34 mouse cellular contexts compared by ENCODE assay signal in the genomic region with DNA sequence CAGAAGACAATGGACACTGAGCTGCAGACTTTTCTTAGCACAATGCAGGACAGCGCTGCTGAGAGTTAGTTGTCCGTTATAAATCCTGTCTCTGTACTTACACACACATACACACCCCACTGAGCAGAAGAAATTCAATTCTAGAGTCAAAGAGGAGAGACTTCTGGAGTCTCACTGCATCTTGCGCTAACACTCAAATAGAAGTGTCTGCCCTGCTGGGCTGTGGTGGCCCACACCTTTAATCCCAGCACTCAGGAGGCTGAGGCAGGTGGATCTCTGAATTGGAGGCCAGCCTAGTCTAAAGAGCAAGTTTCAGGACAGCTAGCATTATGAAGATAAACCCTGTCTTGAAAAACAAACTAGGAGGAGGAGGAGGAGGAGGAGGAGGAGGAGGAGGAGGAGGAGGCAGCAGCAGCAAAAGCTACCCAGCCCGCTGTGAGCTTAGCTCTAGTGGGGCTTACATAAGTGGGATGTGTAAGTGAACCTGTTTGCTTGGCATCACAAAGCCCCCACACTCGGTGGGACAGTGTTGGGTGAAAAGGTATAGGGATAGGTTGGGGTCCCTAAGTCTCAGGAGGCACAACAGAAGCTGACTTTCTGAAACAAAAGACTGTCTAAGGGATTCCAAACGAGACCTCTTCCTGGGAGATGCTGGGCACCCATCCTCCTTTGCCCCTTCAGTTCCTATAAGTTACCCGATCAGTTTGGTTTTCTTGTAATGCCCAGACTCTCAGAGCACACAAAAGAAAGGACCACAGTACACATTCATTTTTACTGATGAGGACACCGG. TPM values are rescaled to one million over a fixed set of nuclear protein-coding genes. Genes with fewer than 3 reads are reported as not detected.
DNase-seq lines count a peak whose midpoint lies in the region; ATAC-seq and TF ChIP-seq lines count a peak whose summit lies in the region.
"Had no signal": no experiment of that assay in that cellular context is flagged by ENCODE, and none has a peak within 500 bp of the region (broad histone marks: within the 10 kb centered on the region; RNA-seq: fewer than 3 reads in every experiment).

No protein-coding gene starts in this region.

- H3K4me3 ChIP-seq in forebrain, embryonic 11.5 days (ENCODE audit: low read depth, low read length): no peak overlapping the region
- H3K4me3 ChIP-seq in forebrain, embryonic 16.5 days (replicated peaks; ENCODE audit: low read length): no peak overlapping the region
- no peak overlapping the region for H3K4me3 ChIP-seq in midbrain, embryonic 13.5 days (replicated peaks)
- H3K4me3 ChIP-seq in midbrain, postnatal 0 days (ENCODE audit: low read depth, low read length): no peak overlapping the region
- no peak overlapping the region for H3K4me3 ChIP-seq in forebrain, embryonic 13.5 days
- H3K4me3 ChIP-seq: embryonic facial prominence, embryonic 10.5 days; embryonic facial prominence, embryonic 13.5 days; erythroblast, embryonic 14.5 days; gastrocnemius, adult 2 months; hindbrain, embryonic 12.5 days; hindbrain, embryonic 15.5 days had no signal

- no peak for TF ChIP-seq CTCF in midbrain, postnatal 0 days (IDR thresholded peaks at IDR 0.05)

- H3K27me3 ChIP-seq in forebrain, embryonic 11.5 days (ENCODE audit: control insufficient read depth, insufficient read depth, low read length): peaks cover 16% of the 10 kb centered on the region
- H3K27me3 ChIP-seq in forebrain, embryonic 16.5 days (replicated peaks; ENCODE audit: control insufficient read depth, insufficient read depth, low read length): peaks cover 10% of the 10 kb centered on the region
- H3K27me3 ChIP-seq in midbrain, embryonic 13.5 days: peaks cover 95% of the 10 kb centered on the region
- peaks cover 80% of the 10 kb centered on the region for H3K27me3 ChIP-seq in midbrain, postnatal 0 days (ENCODE audit: insufficient read depth, low read length)
- peaks cover 25% of the 10 kb centered on the region for H3K27me3 ChIP-seq in forebrain, embryonic 13.5 days

- H3K9me3 ChIP-seq in forebrain, embryonic 11.5 days (ENCODE audit: control insufficient read depth, low read length): no peaks in the 10 kb centered on the region
- no peaks in the 10 kb centered on the region for H3K9me3 ChIP-seq in forebrain, embryonic 16.5 days (ENCODE audit: control insufficient read depth, low read length)
- no peaks in the 10 kb centered on the region for H3K9me3 ChIP-seq in midbrain, embryonic 13.5 days
- H3K9me3 ChIP-seq in midbrain, postnatal 0 days (ENCODE audit: low read length): no peaks in the 10 kb centered on the region
- no peaks in the 10 kb centered on the region for H3K9me3 ChIP-seq in forebrain, embryonic 13.5 days (replicated peaks)
- H3K9me3 ChIP-seq: embryonic facial prominence, embryonic 13.5 days; hindbrain, embryonic 15.5 days had no signal

- peaks cover 42% of the 10 kb centered on the region; the same call in 1 of the 2 replicates for H3K4me1 ChIP-seq in forebrain, embryonic 11.5 days (replicated peaks; ENCODE audit: control insufficient read depth, insufficient read depth, low read length)
- H3K4me1 ChIP-seq in forebrain, embryonic 16.5 days (replicated peaks; ENCODE audit: control insufficient read depth, insufficient read depth, low read length): peaks cover 56% of the 10 kb centered on the region
- peaks cover 59% of the 10 kb centered on the region for H3K4me1 ChIP-seq in midbrain, embryonic 13.5 days (replicated peaks)
- no peaks in the 10 kb centered on the region for H3K4me1 ChIP-seq in midbrain, postnatal 0 days (ENCODE audit: insufficient read depth, low read length)
- peaks cover 88% of the 10 kb centered on the region for H3K4me1 ChIP-seq in forebrain, embryonic 13.5 days

- no peak for ATAC-seq in forebrain, embryonic 11.5 days (replicated peaks; ENCODE audit: low FRiP score)
- ATAC-seq in forebrain, embryonic 16.5 days: no peak
- ATAC-seq in midbrain, embryonic 13.5 days: no peak
- ATAC-seq in midbrain, postnatal 0 days (ENCODE audit: low FRiP score): no peak
- ATAC-seq in forebrain, embryonic 13.5 days: no peak
- ATAC-seq: activated CD4-positive, CD25-positive, alpha-beta regulatory T cell, adult 4 months; CD4-positive, CD25-positive, alpha-beta regulatory T cell, adult 4 months; intestine, postnatal 0 days had no signal

- WGBS in forebrain, embryonic 11.5 days: 14% methylated on average over 8 of the region's 8 CpGs
- 26% methylated on average over 8 of the region's 8 CpGs for WGBS in forebrain, embryonic 16.5 days
- 17% methylated on average over 8 of the region's 8 CpGs for WGBS in midbrain, embryonic 13.5 days
- WGBS in midbrain, postnatal 0 days: 32% methylated on average over 8 of the region's 8 CpGs
- WGBS in forebrain, embryonic 13.5 days: 14% methylated on average over 8 of the region's 8 CpGs

- peak overlapping the region; percentile 47 for H3K9ac ChIP-seq in forebrain, embryonic 11.5 days (ENCODE audit: low read length)
- no peak overlapping the region for H3K9ac ChIP-seq in forebrain, embryonic 16.5 days (replicated peaks; ENCODE audit: low read depth, low read length)
- no peak overlapping the region for H3K9ac ChIP-seq in midbrain, embryonic 13.5 days (replicated peaks)
- H3K9ac ChIP-seq in midbrain, postnatal 0 days (replicated peaks; ENCODE audit: low read length, poor library complexity, severe bottlenecking): no peak overlapping the region
- peak overlapping the region; percentile 2; the same call in 1 of the 2 replicates for H3K9ac ChIP-seq in forebrain, embryonic 13.5 days
- H3K9ac ChIP-seq: embryonic facial prominence, embryonic 13.5 days; hindbrain, embryonic 12.5 days; hindbrain, embryonic 15.5 days had no signal

- no peak overlapping the region for H3K4me2 ChIP-seq in forebrain, embryonic 11.5 days (ENCODE audit: low read depth, low read length, severe bottlenecking)
- H3K4me2 ChIP-seq in forebrain, embryonic 16.5 days (ENCODE audit: low read length): no peak overlapping the region
- H3K4me2 ChIP-seq in midbrain, embryonic 13.5 days (replicated peaks): 0 out of 2 replicates have a peak overlapping the region, but pooled peaks have one; percentile 0
- no peak overlapping the region for H3K4me2 ChIP-seq in midbrain, postnatal 0 days (ENCODE audit: low read depth, low read length, poor library complexity, severe bottlenecking)
- H3K4me2 ChIP-seq in forebrain, embryonic 13.5 days: peak overlapping the region; percentile 29
- H3K4me2 ChIP-seq: embryonic facial prominence, embryonic 13.5 days; heart, embryonic 11.5 days; hindbrain, embryonic 12.5 days; hindbrain, embryonic 15.5 days had no signal

- DNase-seq in forebrain, embryonic 11.5 days (ENCODE audit: low spot score): no peak
- DNase-seq in midbrain, postnatal 0 days (ENCODE audit: low spot score): no peak
- DNase-seq in Muller cell, postnatal 12 days (ENCODE audit: inconsistent ontology term): peak; percentile 48
- no peak for DNase-seq in spleen, postnatal 4 days (ENCODE audit: low spot score in 2 of 2)
- DNase-seq: adrenal gland, postnatal 10 days; adrenal gland, postnatal 36 days; cerebellum, adult 18-20 months; cerebellum, adult 9-10 months; cerebellum, postnatal 14 days; gastrocnemius, adult 2 months; gastrocnemius, postnatal 14 days; heart, adult 11 months had no signal

- H3K27ac ChIP-seq in forebrain, embryonic 11.5 days (ENCODE audit: low read depth, low read length): no peak overlapping the region; the same call in 1 of the 2 replicates
- no peak overlapping the region for H3K27ac ChIP-seq in forebrain, embryonic 16.5 days (ENCODE audit: low read length)
- no peak overlapping the region for H3K27ac ChIP-seq in midbrain, embryonic 13.5 days
- no peak overlapping the region for H3K27ac ChIP-seq in midbrain, postnatal 0 days (ENCODE audit: low read depth, low read length)
- H3K27ac ChIP-seq in forebrain, embryonic 13.5 days: 0 out of 2 replicates have a peak overlapping the region, but pooled peaks have one; percentile 5
- H3K27ac ChIP-seq: embryonic facial prominence, embryonic 10.5 days; embryonic facial prominence, embryonic 13.5 days; gastrocnemius, adult 2 months; hindbrain, embryonic 12.5 days; hindbrain, embryonic 15.5 days had no signal

- H3K36me3 ChIP-seq in forebrain, embryonic 11.5 days (ENCODE audit: control insufficient read depth, insufficient read depth, low read length): no peaks in the 10 kb centered on the region; the same call in 1 of the 2 replicates
- H3K36me3 ChIP-seq in forebrain, embryonic 16.5 days (ENCODE audit: control insufficient read depth, insufficient read depth): no peaks in the 10 kb centered on the region
- H3K36me3 ChIP-seq in midbrain, embryonic 13.5 days: no peaks in the 10 kb centered on the region
- H3K36me3 ChIP-seq in midbrain, postnatal 0 days (ENCODE audit: insufficient read depth, low read length): no peaks in the 10 kb centered on the region
- H3K36me3 ChIP-seq in forebrain, embryonic 13.5 days (ENCODE audit: poor library complexity, severe bottlenecking): no peaks in the 10 kb centered on the region; the same call in 1 of the 2 replicates
- H3K36me3 ChIP-seq: embryonic facial prominence, embryonic 10.5 days; embryonic facial prominence, embryonic 13.5 days; hindbrain, embryonic 12.5 days; hindbrain, embryonic 15.5 days had no signal

RNA-seq across cellular contexts. Expression of gene Ostm1, which starts 4.5 kb away (rescaled TPM):
- 54.6 and 59.0 TPM in 2 replicates for polyA plus RNA-seq in forebrain, embryonic 11.5 days (2014; fragmentation: Nextera tagmentation; extraction: Ambion mirVana)
- 44.9 and 49.3 TPM in 2 replicates for polyA plus RNA-seq in forebrain, embryonic 16.5 days (2015; fragmentation: Nextera tagmentation; extraction: Ambion mirVana)
- polyA plus RNA-seq in midbrain, embryonic 13.5 days (2015; fragmentation: Nextera tagmentation; extraction: Ambion mirVana): 35.6 and 37.4 TPM in 2 replicates
- total RNA-seq in midbrain, postnatal 0 days (2014; rRNA removed): 41.8 and 46.6 TPM in 2 replicates
- polyA plus RNA-seq in midbrain, postnatal 0 days (2015; fragmentation: Nextera tagmentation; extraction: Ambion mirVana): 39.5 and 40.0 TPM in 2 replicates
- 57.1 and 63.2 TPM in 2 replicates for polyA plus RNA-seq in forebrain, embryonic 13.5 days (2015; fragmentation: Nextera tagmentation; extraction: Ambion mirVana)

RNA-seq across cellular contexts. Expression of gene Nr2e1, which starts 4.7 kb away (rescaled TPM):
- polyA plus RNA-seq in forebrain, embryonic 11.5 days (2014; fragmentation: Nextera tagmentation; extraction: Ambion mirVana): 117 and 119 TPM in 2 replicates
- polyA plus RNA-seq in forebrain, embryonic 16.5 days (2015; fragmentation: Nextera tagmentation; extraction: Ambion mirVana): 31.2 and 33.8 TPM in 2 replicates
- 14.8 and 16.9 TPM in 2 replicates for polyA plus RNA-seq in midbrain, embryonic 13.5 days (2015; fragmentation: Nextera tagmentation; extraction: Ambion mirVana)
- 1.3 and 3.2 TPM in 2 replicates for total RNA-seq in midbrain, postnatal 0 days (2014; rRNA removed)
- polyA plus RNA-seq in midbrain, postnatal 0 days (2015; fragmentation: Nextera tagmentation; extraction: Ambion mirVana): 3.2 and 3.6 TPM in 2 replicates
- polyA plus RNA-seq in forebrain, embryonic 13.5 days (2015; fragmentation: Nextera tagmentation; extraction: Ambion mirVana): 71.0 and 77.0 TPM in 2 replicates
- total RNA-seq: adrenal gland, adult 18-20 months; adrenal gland, postnatal 10 days; adrenal gland, postnatal 36 days; gastrocnemius, adult 2 months; gastrocnemius, postnatal 14 days; gastrocnemius, postnatal 4 days; heart, adult 8-10 months; heart, postnatal 25 days; hematopoietic stem cell, adult 5-6 weeks; MEL had no signal
- polyA plus RNA-seq: activated CD4-positive, CD25-positive, alpha-beta regulatory T cell, adult 4 months; C2C12; CD4-positive, CD25-positive, alpha-beta regulatory T cell, adult 4 months; erythroblast, embryonic 14.5 days; heart, embryonic 14.5 days; heart, postnatal 0 days; intestine, embryonic 14.5 days; intestine, postnatal 0 days had no signal

Comparison
In these comparisons a context has a peak if more than half of its experiments do, and no peak if none do; other contexts are left out.
1. H3K4me2 ChIP-seq: peak in midbrain, embryonic 13.5 days (single experiment) and forebrain, embryonic 13.5 days (single experiment); none in forebrain, embryonic 11.5 days (single experiment), forebrain, embryonic 16.5 days (single experiment) and midbrain, postnatal 0 days (single experiment).
2. H3K9ac ChIP-seq: peak in forebrain, embryonic 11.5 days (single experiment) and forebrain, embryonic 13.5 days (single experiment); none in forebrain, embryonic 16.5 days (single experiment), midbrain, embryonic 13.5 days (single experiment) and midbrain, postnatal 0 days (single experiment).